Mouse (Mus musculus): Measurements from ENCODE around the gene Slc25a38. TPM values are rescaled to one million over a fixed set of nuclear protein-coding genes. Genes with fewer than 3 reads are reported as not detected.

The Slc25a38 gene
- polyA plus RNA-seq (2015; fragmentation: Nextera tagmentation; extraction: Ambion mirVana), result 18.7 and 26.2 TPM in 2 replicates

GRCm38 (mm10) chr9:120110211-120111018 lies at the start of gene Slc25a38:
TSS of gene Slc25a38 (plus strand) at chr9:120110374.
- peak; percentile 97 for ATAC-seq (ENCODE audit: extremely low read depth, insufficient number of reproducible peaks, low FRiP score, low TSS enrichment)
- Histone ChIP-seq H3K27me3 (replicated peaks) (no peaks in the 10 kb centered on the region), H3K9ac (peak within 1 kb of the TSS; percentile 88), H3K9me3 (no peaks in the 10 kb centered on the region), H3K4me3 (peak within 1 kb of the TSS; percentile 90), H3K27ac (replicated peaks) (peak within 1 kb of the TSS; percentile 95), H3K4me1 (peaks cover 17% of the 10 kb centered on the region), H3K36me3 (no peaks in the 10 kb centered on the region), H3K4me2 (peak within 1 kb of the TSS; percentile 89)
- under 1% methylated on average over 62 of the region's 62 CpGs for WGBS

GRCm38 (mm10) chr9:120064317-120064716 lies 45.9 kb upstream of the Slc25a38 start:
- 65% methylated on average over 4 of the region's 4 CpGs for WGBS
- Histone ChIP-seq H3K27me3 (replicated peaks) (no peaks in the 10 kb centered on the region), H3K4me2 (no peak overlapping the region), H3K4me1 (no peaks in the 10 kb centered on the region), H3K4me3 (no peak overlapping the region), H3K27ac (replicated peaks) (no peak overlapping the region), H3K9ac (no peak overlapping the region), H3K36me3 (no peaks in the 10 kb centered on the region), H3K9me3 (no peaks in the 10 kb centered on the region)
- ATAC-seq (ENCODE audit: extremely low read depth, insufficient number of reproducible peaks, low FRiP score, low TSS enrichment), result no peak

- WGBS, result 80% methylated on average over 2 of the region's 2 CpGs
- Histone ChIP-seq H3K36me3 (no peaks in the 10 kb centered on the region), H3K4me2 (no peak overlapping the region), H3K27me3 (replicated peaks) (no peaks in the 10 kb centered on the region), H3K4me1 (no peaks in the 10 kb centered on the region), H3K9me3 (no peaks in the 10 kb centered on the region), H3K27ac (replicated peaks) (no peak overlapping the region), H3K9ac (no peak overlapping the region), H3K4me3 (no peak overlapping the region)
- no peak for ATAC-seq (ENCODE audit: extremely low read depth, insufficient number of reproducible peaks, low FRiP score, low TSS enrichment)
Measured at GRCm38 (mm10) chr9:120067609-120068008, 42.6 kb upstream of the Slc25a38 start.

- Histone ChIP-seq H3K4me2 (no peak overlapping the region), H3K4me3 (no peak overlapping the region), H3K9ac (no peak overlapping the region), H3K9me3 (no peaks in the 10 kb centered on the region), H3K27ac (replicated peaks) (no peak overlapping the region), H3K27me3 (replicated peaks) (no peaks in the 10 kb centered on the region), H3K4me1 (no peaks in the 10 kb centered on the region), H3K36me3 (no peaks in the 10 kb centered on the region)
- 46% methylated on average over 10 of the region's 10 CpGs for WGBS
- ATAC-seq (ENCODE audit: extremely low read depth, insufficient number of reproducible peaks, low FRiP score, low TSS enrichment), result no peak
Measured at GRCm38 (mm10) chr9:120068047-120068446, 42.1 kb upstream of the Slc25a38 start.

GRCm38 (mm10) chr9:120069779-120070178 lies 40.4 kb upstream of the Slc25a38 start, which contains the start of gene Cx3cr1:
TSS of gene Cx3cr1 (minus strand) at chr9:120069879.
- H3K27me3 ChIP-seq (replicated peaks), result no peaks in the 10 kb centered on the region
- no peak within 1 kb of the TSS for H3K4me2 ChIP-seq
- H3K27ac ChIP-seq (replicated peaks), result no peak within 1 kb of the TSS
- no peaks in the 10 kb centered on the region for H3K4me1 ChIP-seq
- no peak within 1 kb of the TSS for H3K4me3 ChIP-seq
- ATAC-seq (ENCODE audit: extremely low read depth, insufficient number of reproducible peaks, low FRiP score, low TSS enrichment), result no peak
- H3K9me3 ChIP-seq, result no peaks in the 10 kb centered on the region
- H3K36me3 ChIP-seq, result no peaks in the 10 kb centered on the region
- no peak within 1 kb of the TSS for H3K9ac ChIP-seq
- WGBS, result 77% methylated on average over 11 of the region's 11 CpGs

GRCm38 (mm10) chr9:120071251-120071650 lies 38.9 kb upstream of the Slc25a38 start:
- H3K36me3 ChIP-seq, result no peaks in the 10 kb centered on the region
- H3K9me3 ChIP-seq, result no peaks in the 10 kb centered on the region
- no peak overlapping the region for H3K9ac ChIP-seq
- H3K4me2 ChIP-seq, result no peak overlapping the region
- no peak overlapping the region for H3K27ac ChIP-seq (replicated peaks)
- 68% methylated on average over 2 of the region's 2 CpGs for WGBS
- H3K4me3 ChIP-seq, result no peak overlapping the region
- H3K4me1 ChIP-seq, result no peaks in the 10 kb centered on the region
- no peak for ATAC-seq (ENCODE audit: extremely low read depth, insufficient number of reproducible peaks, low FRiP score, low TSS enrichment)
- no peaks in the 10 kb centered on the region for H3K27me3 ChIP-seq (replicated peaks)

GRCm38 (mm10) chr9:120073169-120073568 lies 37.0 kb upstream of the Slc25a38 start:
- H3K36me3 ChIP-seq, result no peaks in the 10 kb centered on the region
- H3K4me2 ChIP-seq, result no peak overlapping the region
- no peak for ATAC-seq (ENCODE audit: extremely low read depth, insufficient number of reproducible peaks, low FRiP score, low TSS enrichment)

GRCm38 (mm10) chr9:120074516-120074915 lies 35.7 kb upstream of the Slc25a38 start:
- Histone ChIP-seq H3K36me3 (no peaks in the 10 kb centered on the region), H3K27me3 (replicated peaks) (no peaks in the 10 kb centered on the region), H3K4me3 (no peak overlapping the region), H3K4me2 (no peak overlapping the region), H3K4me1 (no peaks in the 10 kb centered on the region), H3K27ac (replicated peaks) (no peak overlapping the region), H3K9me3 (no peaks in the 10 kb centered on the region), H3K9ac (no peak overlapping the region)
- WGBS, result 76% methylated on average over 7 of the region's 7 CpGs
- ATAC-seq (ENCODE audit: extremely low read depth, insufficient number of reproducible peaks, low FRiP score, low TSS enrichment), result no peak

More at GRCm38 (mm10) chr9:120073169-120073568, 37.0 kb upstream of the Slc25a38 start:
- no peaks in the 10 kb centered on the region for H3K4me1 ChIP-seq
- H3K4me3 ChIP-seq, result no peak overlapping the region
- H3K9me3 ChIP-seq, result no peaks in the 10 kb centered on the region
- H3K27ac ChIP-seq (replicated peaks), result no peak overlapping the region
- H3K9ac ChIP-seq, result peak overlapping the region; percentile 52; the same call in 1 of the 2 replicates
- H3K27me3 ChIP-seq (replicated peaks), result no peaks in the 10 kb centered on the region
- WGBS, result 14% methylated on average over 3 of the region's 3 CpGs

GRCm38 (mm10) chr9:120078241-120078640 lies 31.9 kb upstream of the Slc25a38 start:
- Histone ChIP-seq H3K36me3 (no peaks in the 10 kb centered on the region), H3K4me3 (no peak overlapping the region), H3K4me2 (no peak overlapping the region), H3K9me3 (no peaks in the 10 kb centered on the region), H3K27ac (replicated peaks) (no peak overlapping the region), H3K27me3 (replicated peaks) (no peaks in the 10 kb centered on the region), H3K4me1 (no peaks in the 10 kb centered on the region), H3K9ac (no peak overlapping the region)
- WGBS, result 67% methylated on average over 3 of the region's 3 CpGs
- no peak for ATAC-seq (ENCODE audit: extremely low read depth, insufficient number of reproducible peaks, low FRiP score, low TSS enrichment)

- H3K9me3 ChIP-seq, result no peaks in the 10 kb centered on the region
- ATAC-seq (ENCODE audit: extremely low read depth, insufficient number of reproducible peaks, low FRiP score, low TSS enrichment), result no peak
- no peaks in the 10 kb centered on the region for H3K27me3 ChIP-seq (replicated peaks)
- H3K4me1 ChIP-seq, result no peaks in the 10 kb centered on the region
- H3K4me3 ChIP-seq, result no peak overlapping the region
- WGBS, result 65% methylated on average over 7 of the region's 7 CpGs
- no peak overlapping the region for H3K9ac ChIP-seq
- no peak overlapping the region for H3K27ac ChIP-seq (replicated peaks)
- H3K36me3 ChIP-seq, result no peaks in the 10 kb centered on the region
- no peak overlapping the region for H3K4me2 ChIP-seq
Measured at GRCm38 (mm10) chr9:120079901-120080300, 30.3 kb upstream of the Slc25a38 start.

- 71% methylated on average over 8 of the region's 8 CpGs for WGBS
- no peaks in the 10 kb centered on the region for H3K9me3 ChIP-seq
- no peak overlapping the region for H3K27ac ChIP-seq (replicated peaks)
- ATAC-seq (ENCODE audit: extremely low read depth, insufficient number of reproducible peaks, low FRiP score, low TSS enrichment), result no peak
- H3K4me1 ChIP-seq, result no peaks in the 10 kb centered on the region
- H3K4me3 ChIP-seq, result no peak overlapping the region
- H3K27me3 ChIP-seq (replicated peaks), result no peaks in the 10 kb centered on the region
- H3K4me2 ChIP-seq, result no peak overlapping the region
- H3K9ac ChIP-seq, result no peak overlapping the region
- no peaks in the 10 kb centered on the region for H3K36me3 ChIP-seq
Measured at GRCm38 (mm10) chr9:120080546-120081108, 29.5 kb upstream of the Slc25a38 start.

All from heart, embryonic 13.5 days (tissue).